Mouse (Mus musculus) MEL-GATA-1-ER (cell line): ENCODE measurements at regions not wholly inside any gene's neighbourhood (a gene's known extent, or its start where the extent isn't known, plus 50 kb on each side); places are given as distances from the start of the nearest gene placed in this dataset.
A peak's percentile ranks its signal among the peaks of the same experiment; 100 is the strongest.
"Not testable (repeated sequence)": the region's sequence is repeated elsewhere in the genome, so short reads cannot be mapped to it uniquely, and the experiment has no call there.

Source experiments
- DNase-seq: peaks from one replicate; pipeline ENCODE4 v3.0.0-alpha.2; 2012; ENCODE audit warnings: low read depth; ENCODE audit errors: extremely low read depth

- no peak for DNase-seq
Measured at GRCm38 (mm10) chr5:148706323-148707120, 153.9 kb upstream of the Ubl3 start.

GRCm38 (mm10) chr5:148704769-148705168 is 152.2 kb upstream of the Ubl3 start:
- no peak for DNase-seq

DNA sequence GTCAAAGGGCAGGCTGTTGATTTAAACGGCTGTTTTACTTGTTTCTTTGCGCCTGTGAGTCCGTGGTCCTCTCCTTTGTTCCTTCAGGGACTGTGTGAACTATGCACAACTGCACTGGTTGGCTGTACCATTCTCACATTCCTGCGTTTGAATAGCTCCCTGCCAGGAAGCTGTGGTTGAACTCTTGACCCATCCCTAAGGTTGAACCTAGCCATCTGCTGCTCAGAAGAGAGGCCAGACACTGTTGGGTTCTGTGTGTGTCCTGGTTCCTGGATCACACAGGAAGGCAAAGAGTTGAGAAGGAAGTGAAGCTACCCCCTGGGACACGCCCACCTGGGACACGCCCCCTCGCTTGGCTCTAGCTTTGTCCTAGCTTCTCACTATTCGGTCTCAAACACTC is 149.3 kb upstream of the Ubl3 start:
- no peak for DNase-seq

GRCm38 (mm10) chr5:148701001-148701400 is 148.4 kb upstream of the Ubl3 start:
- DNase-seq, result no peak

DNA sequence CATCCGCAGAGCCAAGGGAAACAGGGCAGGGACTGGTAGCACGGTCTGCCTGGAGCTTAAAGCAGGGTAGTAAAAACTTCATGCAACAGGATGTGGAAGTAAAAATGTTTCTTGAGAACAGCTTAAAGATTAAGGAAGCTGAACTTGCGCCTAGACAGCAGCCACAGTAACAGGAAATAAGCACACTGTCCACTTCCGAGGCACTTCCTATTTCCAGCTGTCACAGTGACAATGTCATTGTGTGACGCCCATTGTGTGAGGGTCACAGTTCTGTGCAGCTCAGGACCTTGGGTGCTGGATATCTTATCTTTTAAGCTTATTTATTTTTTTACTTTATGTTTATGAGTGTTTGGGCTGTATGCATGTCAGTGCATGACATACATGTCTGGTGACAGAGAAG is 147.7 kb upstream of the Ubl3 start:
- no peak for DNase-seq

DNA sequence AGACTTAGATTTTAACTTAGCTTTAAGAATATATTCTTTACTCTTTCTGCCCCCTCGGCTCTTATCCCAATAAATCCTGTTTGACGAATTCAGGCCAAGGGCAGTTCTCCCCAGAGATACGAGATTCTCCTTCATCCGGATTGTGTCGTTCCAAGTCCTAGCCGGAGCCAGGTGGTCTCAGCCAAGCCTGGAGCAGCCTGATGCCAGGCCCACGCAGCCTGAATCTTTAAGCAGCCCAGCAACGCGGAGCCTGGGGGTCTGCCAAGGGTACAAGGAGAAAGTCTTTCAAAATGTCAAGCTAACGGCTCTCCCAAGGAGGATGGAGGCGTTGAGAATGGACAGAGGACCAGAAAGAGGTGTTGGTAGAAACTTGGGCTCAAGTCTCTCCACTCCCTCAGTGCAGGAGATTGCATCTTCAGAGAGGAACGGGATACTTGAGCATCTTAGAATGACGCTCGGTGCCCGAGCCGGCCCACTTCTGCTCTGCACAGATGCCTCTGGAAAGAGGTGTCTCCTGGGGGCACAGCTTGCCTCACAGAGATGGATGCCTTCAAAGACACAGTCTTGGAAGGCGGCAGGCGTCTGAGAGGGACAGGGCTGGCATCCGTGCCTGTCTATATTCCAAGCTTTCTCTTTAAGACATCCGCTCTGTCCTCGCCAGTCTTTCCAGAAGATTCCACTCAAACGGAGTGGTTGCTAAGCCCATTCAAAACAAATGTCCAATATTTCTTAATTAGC is 145.2 kb upstream of the Ubl3 start:
- DNase-seq, result no peak

- DNase-seq, result no peak
Measured at GRCm38 (mm10) chr5:148694352-148694751, 141.8 kb upstream of the Ubl3 start.

DNA sequence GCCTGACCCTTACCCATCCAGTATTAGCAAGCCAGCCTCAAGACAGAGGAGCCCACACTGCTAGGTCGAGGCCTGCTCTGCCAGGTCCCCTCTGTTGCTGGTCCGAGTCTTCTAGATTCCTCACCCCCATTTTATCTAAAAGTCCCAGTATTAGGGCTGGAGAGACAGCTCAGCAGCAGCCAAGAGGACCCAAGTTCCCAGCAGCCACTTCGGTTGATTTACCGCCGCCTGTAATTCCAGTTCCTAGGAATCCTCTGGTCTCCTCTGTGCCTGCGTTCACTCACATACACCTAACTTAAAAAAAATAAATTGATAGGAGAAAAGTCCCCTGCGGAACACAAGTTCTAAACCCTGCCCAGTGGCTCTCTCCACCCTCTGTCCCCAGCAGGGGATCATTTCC is 138.9 kb upstream of the Ubl3 start:
- DNase-seq, result no peak

DNA sequence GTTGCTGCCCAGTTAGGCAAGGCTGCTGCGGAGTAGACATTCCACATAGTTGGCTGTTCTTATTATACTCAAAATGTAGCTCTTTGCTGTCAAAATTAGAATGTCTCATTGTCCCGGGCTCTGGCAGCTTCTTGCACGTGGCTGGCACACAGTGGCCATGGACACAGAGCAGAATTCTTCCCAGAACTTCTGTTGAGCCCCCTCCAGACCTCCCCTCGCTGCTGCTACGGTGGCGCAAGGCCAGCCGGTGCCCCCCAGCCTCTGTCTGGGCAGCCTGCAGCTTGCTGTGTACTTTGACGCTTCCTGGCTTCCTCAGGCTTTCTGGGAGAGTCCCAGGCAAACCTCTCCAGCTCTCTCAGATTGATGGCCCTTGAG is 138.2 kb upstream of the Ubl3 start:
- DNase-seq, result no peak

DNA sequence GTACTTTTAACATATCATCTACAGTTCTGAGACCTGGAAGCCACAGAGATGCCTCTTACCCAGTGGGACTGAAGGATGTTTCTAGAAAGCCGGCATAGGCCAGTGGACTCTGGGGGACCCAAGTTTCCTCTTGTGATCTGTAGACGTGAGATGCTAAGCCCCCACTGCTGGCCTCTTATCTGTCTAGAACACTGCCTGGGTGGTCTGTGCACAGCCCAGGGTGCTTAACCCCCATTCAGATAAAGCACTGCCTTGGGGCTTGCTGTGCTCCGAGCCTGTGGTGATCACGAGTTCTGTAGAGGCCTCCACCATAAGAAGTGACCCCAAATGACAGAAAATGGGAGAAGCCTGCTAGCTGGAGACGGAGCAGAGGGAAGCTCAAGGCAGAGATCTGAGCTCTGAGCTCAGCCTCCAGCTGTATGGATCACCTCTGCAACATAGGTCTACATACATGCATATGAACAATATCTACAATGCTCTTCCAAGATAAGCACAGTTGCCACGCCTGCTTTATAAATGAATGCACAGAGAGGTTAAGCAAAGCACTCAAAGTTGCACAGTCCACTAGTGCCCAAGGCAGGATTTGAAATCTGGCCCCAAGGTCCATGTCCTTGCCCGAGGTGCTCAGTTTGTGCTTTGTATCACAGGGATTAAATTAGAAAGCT is 137.7 kb upstream of the Ubl3 start:
- DNase-seq, result no peak

DNA sequence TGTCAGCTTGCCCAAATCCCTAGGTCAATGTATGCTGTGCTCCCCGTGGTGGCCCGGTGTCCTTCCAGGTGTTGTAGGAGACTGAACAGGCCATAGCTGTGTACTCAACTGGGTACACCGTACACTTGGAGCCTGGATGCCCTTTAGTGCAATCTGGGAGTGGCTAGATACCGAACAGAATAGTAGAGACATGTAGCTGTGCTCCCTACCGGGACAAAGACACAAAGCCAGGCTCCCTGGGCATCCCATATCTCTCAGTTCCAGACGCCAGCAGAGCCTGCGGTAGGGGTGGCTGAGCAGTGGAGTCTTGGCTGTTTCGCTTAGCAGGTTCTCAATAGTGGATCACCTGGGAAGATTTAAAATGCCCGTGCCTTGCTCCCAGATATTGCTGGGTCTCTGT is 136.7 kb upstream of the Ubl3 start:
- DNase-seq, result no peak

GRCm38 (mm10) chr5:148688501-148688900 is 135.9 kb upstream of the Ubl3 start:
- DNase-seq, result no peak

DNA sequence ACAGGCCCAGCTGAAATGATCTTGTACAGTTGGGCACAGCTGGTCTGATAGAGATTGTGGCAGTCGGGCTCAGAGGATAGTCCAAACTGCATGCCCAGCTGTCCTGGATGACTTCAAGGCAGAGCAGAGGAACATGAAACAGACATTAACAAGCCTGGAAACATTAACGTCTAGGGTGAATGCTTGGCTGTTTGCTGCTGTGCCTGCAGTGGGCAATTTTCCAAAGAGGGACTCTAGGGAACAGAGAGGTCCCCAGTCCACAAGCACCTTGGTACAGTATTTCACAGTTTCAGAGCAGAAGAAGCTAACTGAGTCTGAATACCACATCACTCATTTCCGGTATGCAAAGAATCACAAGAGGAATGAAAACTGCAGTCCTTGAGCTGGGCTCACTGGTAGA is 135.2 kb upstream of the Ubl3 start:
- DNase-seq, result no peak

- DNase-seq, result no peak
Measured at GRCm38 (mm10) chr5:148684216-148684615, 131.6 kb upstream of the Ubl3 start.

DNA sequence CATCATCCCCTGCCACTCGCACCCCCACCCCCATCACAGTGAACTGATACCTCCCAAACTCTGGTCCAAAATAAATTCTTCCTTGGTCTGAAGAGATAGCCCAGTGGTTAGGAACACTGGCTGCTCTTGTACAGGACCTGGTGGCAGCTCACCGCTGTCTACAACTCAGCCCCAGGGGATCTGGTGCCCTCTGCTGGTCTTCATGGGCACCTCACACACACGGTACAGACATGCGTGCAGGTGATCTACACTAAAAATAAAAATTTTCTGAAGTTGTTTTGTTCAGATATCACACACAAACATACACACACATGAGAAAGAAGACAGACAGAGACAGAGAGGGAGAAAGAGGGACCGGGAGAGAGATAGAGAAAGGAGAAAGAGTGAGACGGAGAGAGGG is 130.0 kb upstream of the Ubl3 start:
- DNase-seq, result no peak

- DNase-seq, result no peak
Measured at GRCm38 (mm10) chr5:148680341-148680740, 127.8 kb upstream of the Ubl3 start.

DNA sequence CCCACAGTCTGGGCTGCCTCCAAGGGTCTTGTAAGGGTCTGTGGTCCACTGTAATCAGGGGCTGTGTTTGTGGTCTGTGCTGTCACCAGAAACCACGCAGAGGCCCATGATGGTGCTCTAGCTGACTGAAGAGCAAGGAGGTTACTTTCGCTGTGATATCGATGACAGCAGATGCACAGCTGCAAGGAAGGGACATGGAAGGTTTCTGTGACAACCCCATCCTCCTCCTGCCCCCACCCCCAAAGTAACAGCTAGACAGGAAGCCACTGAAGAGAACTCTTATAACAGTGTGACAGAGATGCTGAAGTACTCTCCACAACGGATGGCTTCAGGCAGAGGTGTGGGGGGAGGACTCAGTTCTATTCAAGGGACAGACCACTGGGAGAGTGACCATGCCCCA is 127.0 kb upstream of the Ubl3 start:
- DNase-seq, result no peak

DNA sequence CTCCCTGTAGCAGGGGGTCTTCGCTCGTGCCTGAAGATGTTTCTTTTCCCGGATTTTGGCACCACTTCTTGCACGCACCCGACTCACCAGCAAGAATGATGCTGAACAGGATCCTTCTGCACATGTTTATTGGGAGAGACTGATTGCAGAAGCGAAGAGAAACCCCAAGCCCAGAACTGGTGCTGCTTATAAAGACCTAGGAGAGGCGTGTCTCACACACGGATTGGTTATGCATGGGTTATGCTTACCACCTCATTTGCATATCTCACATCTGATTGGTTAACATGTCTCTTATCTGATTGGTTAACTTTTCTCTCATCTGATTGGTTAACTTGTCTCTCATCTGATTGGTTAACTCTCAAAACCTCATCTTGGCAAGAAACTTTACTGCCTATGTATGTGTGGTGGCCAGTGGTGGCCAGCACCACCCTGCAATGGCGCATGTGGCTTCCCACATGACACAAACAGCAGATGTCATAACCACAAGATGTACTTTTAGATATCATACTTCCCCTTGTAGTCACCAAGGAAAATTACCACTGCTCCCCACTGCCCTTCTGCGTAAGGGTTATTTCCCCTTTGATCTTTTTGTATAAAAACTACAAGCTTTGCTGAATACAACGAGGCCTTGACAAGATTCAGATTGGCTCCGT is 125.8 kb upstream of the Ubl3 start:
- DNase-seq, result not testable (repeated sequence)

DNA sequence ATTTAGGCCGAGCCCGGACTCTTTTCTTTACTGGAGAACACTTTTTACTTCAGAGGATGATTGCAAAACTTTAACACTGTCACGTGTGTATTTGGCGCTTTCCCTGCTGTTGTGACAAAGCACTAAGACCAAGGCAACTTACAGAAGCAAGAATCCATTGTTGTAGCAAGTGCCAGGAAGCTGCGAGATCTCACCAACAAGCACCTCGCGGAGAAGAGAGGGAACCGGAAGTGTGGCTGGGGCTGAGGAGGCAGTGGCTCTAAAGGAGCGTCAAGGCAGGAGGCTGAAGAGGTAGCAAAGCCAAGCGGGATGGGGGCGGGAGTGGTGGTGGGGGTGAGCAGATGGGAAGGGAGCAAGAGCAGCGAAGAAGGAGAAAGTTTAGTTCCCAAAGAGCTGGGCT is 121.7 kb upstream of the Ubl3 start:
- DNase-seq, result no peak

- DNase-seq, result no peak
Measured at GRCm38 (mm10) chr5:148662281-148662741, 109.7 kb upstream of the Ubl3 start.

DNA sequence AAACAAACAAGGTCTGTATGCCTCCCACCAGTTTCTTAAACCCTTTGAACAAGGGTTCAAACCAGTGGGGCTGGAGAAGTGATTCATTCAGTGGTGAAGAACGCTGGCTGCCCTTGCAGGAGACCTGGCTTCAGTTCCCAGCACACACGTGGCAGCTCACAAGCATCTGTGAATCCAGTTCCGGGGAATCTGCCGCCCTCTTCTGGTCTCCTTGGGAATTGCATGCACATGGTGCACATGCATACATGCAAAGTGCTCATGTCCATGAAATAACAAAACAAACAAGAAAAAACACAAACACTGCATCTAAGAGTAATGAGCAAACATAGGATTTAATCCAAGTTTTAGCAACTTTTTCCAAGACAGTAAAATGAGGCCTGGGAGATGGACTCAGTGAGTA is 108.5 kb upstream of the Ubl3 start:
- DNase-seq, result peak; percentile 2
